Comparison of ENCODE assay signal across 9 mouse cellular contexts in genomic region chr1:155212493-155212892, GRCm38 (mm10). TPM values are rescaled to one million over a fixed set of nuclear protein-coding genes. Genes with fewer than 3 reads are reported as not detected.
A peak's percentile ranks its signal among the peaks of the same experiment; 100 is the strongest.
DNase-seq lines count a peak whose midpoint lies in the region; ATAC-seq and TF ChIP-seq lines count a peak whose summit lies in the region.
"Had no signal": no experiment of that assay in that cellular context is flagged by ENCODE, and none has a peak within 500 bp of the region (broad histone marks: within the 10 kb centered on the region; RNA-seq: fewer than 3 reads in every experiment).

No protein-coding gene starts in this region.

- peak overlapping the region; percentile 32 for H3K9ac ChIP-seq in heart, adult 2 months (ENCODE audit: low read depth, low read length)
- H3K9ac ChIP-seq in heart, embryonic 11.5 days (ENCODE audit: low read depth, low read length): peak overlapping the region; percentile 22; the same call in 1 of the 2 replicates
- H3K9ac ChIP-seq in neural tube, embryonic 13.5 days: peak overlapping the region; percentile 54

- peaks cover 17% of the 10 kb centered on the region for H3K4me1 ChIP-seq in heart, adult 2 months (ENCODE audit: control insufficient read depth, insufficient read depth, low read length)
- H3K4me1 ChIP-seq in heart, embryonic 11.5 days (ENCODE audit: control insufficient read depth, insufficient read depth, low read length): peaks cover 40% of the 10 kb centered on the region
- peaks cover 74% of the 10 kb centered on the region for H3K4me1 ChIP-seq in neural tube, embryonic 13.5 days (replicated peaks)

- H3K4me2 ChIP-seq in heart, embryonic 11.5 days: no peak overlapping the region
- no peak overlapping the region for H3K4me2 ChIP-seq in neural tube, embryonic 13.5 days

- no peaks in the 10 kb centered on the region for H3K36me3 ChIP-seq in heart, adult 2 months (ENCODE audit: control insufficient read depth, insufficient read depth, low read length)
- peaks cover 11% of the 10 kb centered on the region for H3K36me3 ChIP-seq in heart, embryonic 11.5 days (ENCODE audit: control insufficient read depth, insufficient read depth, low read length)
- peaks cover 4% of the 10 kb centered on the region for H3K36me3 ChIP-seq in neural tube, embryonic 13.5 days

- H3K9me3 ChIP-seq in heart, embryonic 11.5 days (replicated peaks; ENCODE audit: control insufficient read depth, low read length): no peaks in the 10 kb centered on the region
- H3K9me3 ChIP-seq in neural tube, embryonic 13.5 days: no peaks in the 10 kb centered on the region

- no peak overlapping the region for H3K4me3 ChIP-seq in heart, adult 2 months
- H3K4me3 ChIP-seq in heart, embryonic 11.5 days (ENCODE audit: low read depth, low read length): no peak overlapping the region
- H3K4me3 ChIP-seq in neural tube, embryonic 13.5 days: no peak overlapping the region
- H3K4me3 ChIP-seq: erythroblast, embryonic 14.5 days had no signal

- H3K27me3 ChIP-seq in heart, adult 2 months (ENCODE audit: control insufficient read depth, insufficient read depth, low read length): no peaks in the 10 kb centered on the region
- no peaks in the 10 kb centered on the region for H3K27me3 ChIP-seq in heart, embryonic 11.5 days (ENCODE audit: control insufficient read depth, insufficient read depth, low read length)
- no peaks in the 10 kb centered on the region for H3K27me3 ChIP-seq in neural tube, embryonic 13.5 days

- no peak for TF ChIP-seq POLR2A in heart, adult 2 months (IDR thresholded peaks at IDR 0.05; ENCODE audit: insufficient read depth, low read depth, low read length)
- TF ChIP-seq POLR2A in brain, embryonic 14.5 days (IDR thresholded peaks at IDR 0.05; ENCODE audit: borderline replicate concordance, extremely low read depth, insufficient read depth, insufficient read length, poor library complexity, severe bottlenecking): no peak

- no peaks in the 10 kb centered on the region for H3K79me2 ChIP-seq in heart, adult 2 months (replicated peaks; ENCODE audit: control insufficient read depth, insufficient read depth, low read length)

- peak; percentile 43; the same call in 1 of the 2 replicates for ATAC-seq in heart, embryonic 11.5 days (replicated peaks; ENCODE audit: insufficient number of reproducible peaks, low FRiP score, low TSS enrichment)
- peak; percentile 33 for ATAC-seq in neural tube, embryonic 13.5 days (ENCODE audit: low read depth)

- TF ChIP-seq EP300 in heart, adult 2 months (IDR thresholded peaks at IDR 0.05; ENCODE audit: insufficient read depth, low read depth, low read length): no peak

- DNase-seq in heart, adult 2 months: peak; percentile 43 to 51
- no peak for DNase-seq in heart, postnatal 25 days (ENCODE audit: low spot score)
- DNase-seq in brain, embryonic 14.5 days (ENCODE audit: low read depth): peak; percentile 83
- DNase-seq in kidney, postnatal 14 days: peak; percentile 54
- no peak for DNase-seq in urinary bladder, adult 18-20 months (ENCODE audit: low spot score in 2 of 2)
- DNase-seq in cerebellum, adult 9-10 months: no peak

- intact Hi-C loops in heart, adult 2 months (cut with DNase I): loop anchor here (5.0 kb wide), 1 partner anchor 55 kb away; the partner anchor contains the start of gene Stx6
- intact Hi-C loops in heart, postnatal 25 days (cut with DNase I): no loop called here

- no peak overlapping the region; the same call in 1 of the 2 replicates for H3K27ac ChIP-seq in heart, adult 2 months
- 0 out of 2 replicates have a peak overlapping the region, but pooled peaks have one; percentile 0 for H3K27ac ChIP-seq in heart, embryonic 11.5 days (ENCODE audit: low read depth, low read length)
- peak overlapping the region; percentile 79 for H3K27ac ChIP-seq in neural tube, embryonic 13.5 days (replicated peaks)

- WGBS in heart, adult 2 months: 33% methylated on average over 6 of the region's 6 CpGs
- 41% methylated on average over 6 of the region's 6 CpGs for WGBS in heart, embryonic 11.5 days (ENCODE audit: insufficient replicate concordance)
- 9% methylated on average over 6 of the region's 6 CpGs for WGBS in neural tube, embryonic 13.5 days

- TF ChIP-seq CTCF in heart, adult 2 months (IDR thresholded peaks at IDR 0.05): no peak
- TF ChIP-seq CTCF in brain, embryonic 14.5 days (IDR thresholded peaks at IDR 0.05; ENCODE audit: borderline replicate concordance, extremely low read depth, insufficient read depth, insufficient read length): no peak

RNA-seq across cellular contexts. Expression of gene BC034090, which starts 31.8 kb away (rescaled TPM):
- total RNA-seq in heart, adult 2 months (2021): 10 to 100 TPM; 37.2 to 37.5 TPM
- polyA plus RNA-seq in heart, adult 2 months (2012; rRNA removed): 31.8 and 44.8 TPM in 2 replicates
- total RNA-seq in heart, postnatal 25 days (2021): 10 to 100 TPM; 38.0 to 41.4 TPM
- polyA plus RNA-seq in brain, embryonic 14.5 days (2012; rRNA removed): 10.4 and 13.3 TPM in 2 replicates
- polyA plus RNA-seq in heart, embryonic 11.5 days (2014; fragmentation: Nextera tagmentation; extraction: Ambion mirVana): 3.9 and 5.4 TPM in 2 replicates
- polyA plus RNA-seq in neural tube, embryonic 13.5 days (2015; fragmentation: Nextera tagmentation; extraction: Ambion mirVana): 3.5 and 6.4 TPM in 2 replicates
- polyA plus RNA-seq: erythroblast, embryonic 14.5 days had no signal

RNA-seq across cellular contexts. Expression of gene Stx6, which starts 54.0 kb away (rescaled TPM):
- 10 to 100 TPM; 22.2 to 23.0 TPM for total RNA-seq in heart, adult 2 months (2021)
- 18.0 and 19.0 TPM in 2 replicates for polyA plus RNA-seq in heart, adult 2 months (2012; rRNA removed)
- 10 to 100 TPM; 25.2 to 26.5 TPM for total RNA-seq in heart, postnatal 25 days (2021)
- 115 and 116 TPM in 2 replicates for polyA plus RNA-seq in brain, embryonic 14.5 days (2012; rRNA removed)
- 62.1 and 62.8 TPM in 2 replicates for polyA plus RNA-seq in heart, embryonic 11.5 days (2014; fragmentation: Nextera tagmentation; extraction: Ambion mirVana)
- 106 and 121 TPM in 2 replicates for polyA plus RNA-seq in neural tube, embryonic 13.5 days (2015; fragmentation: Nextera tagmentation; extraction: Ambion mirVana)

Comparison
In these comparisons a context has a peak if more than half of its experiments do, and no peak if none do; other contexts are left out.
1. DNase-seq: peak in heart, adult 2 months (2 of 2), brain, embryonic 14.5 days (single experiment) and kidney, postnatal 14 days (single experiment); none in heart, postnatal 25 days (single experiment), urinary bladder, adult 18-20 months (0 of 2) and cerebellum, adult 9-10 months (single experiment).
2. Peak in every context shown above with its lines, with median percentiles within 50 percentile points of each other: H3K9ac ChIP-seq.